Mouse (Mus musculus): ENCODE results near the gene Adam15.

- TF ChIP-seq CTCF (IDR thresholded peaks at IDR 0.05; ENCODE audit: borderline replicate concordance, control insufficient read depth, extremely low read depth, insufficient read depth, low read length, poor library complexity): no peak
- no peak for TF ChIP-seq POLR2A (IDR thresholded peaks at IDR 0.05; ENCODE audit: control insufficient read depth, extremely low read depth, insufficient read depth, low read length, poor library complexity)
Observed at GRCm38 (mm10) chr3:89361675-89362074, 11.9 kb upstream of the Adam15 start, which contains the start of gene Dcst2.

Measured in thymus, adult 2 months (tissue).